Mouse (Mus musculus) urinary bladder, postnatal 25 days (tissue): ENCODE measurements around the gene Lyst.
A peak's percentile ranks its signal among the peaks of the same experiment; 100 is the strongest.
"Not testable (repeated sequence)": the region's sequence is repeated elsewhere in the genome, so short reads cannot be mapped to it uniquely, and the experiment has no call there.

Experiments used
- DNase-seq: peaks from one replicate; pipeline ENCODE4 v3.0.0; 2022; ENCODE audit warnings: low spot score

The Lyst gene

GRCm38 (mm10) chr13:13783296-13783695 lies 193.1 kb downstream of the Lyst start:
- no peak for DNase-seq

GRCm38 (mm10) chr13:13783894-13784419 lies 193.8 kb downstream of the Lyst start, which contains the start of gene Gng4:
Gene Gng4 (plus strand): TSS chr13:13784059.
- peak; percentile 10 for DNase-seq

- DNase-seq: no peak
Observed at GRCm38 (mm10) chr13:13784420-13784936, 194.3 kb downstream of the Lyst start.

GRCm38 (mm10) chr13:13784981-13785783 lies 195.0 kb downstream of the Lyst start:
- DNase-seq: peak; percentile 9

- DNase-seq: no peak
Observed at GRCm38 (mm10) chr13:13786971-13787370, 196.8 kb downstream of the Lyst start.

- no peak for DNase-seq
Observed at GRCm38 (mm10) chr13:13788070-13788469, 197.9 kb downstream of the Lyst start.

- DNase-seq: no peak
Observed at GRCm38 (mm10) chr13:13791981-13792380, 201.8 kb downstream of the Lyst start.

GRCm38 (mm10) chr13:13795166-13795832 lies 205.1 kb downstream of the Lyst start:
- no peak for DNase-seq

GRCm38 (mm10) chr13:13796082-13796481 lies 205.9 kb downstream of the Lyst start:
- DNase-seq: no peak

- not testable (repeated sequence) for DNase-seq
Observed at GRCm38 (mm10) chr13:13797816-13798215, 207.6 kb downstream of the Lyst start.

- DNase-seq: no peak
Observed at GRCm38 (mm10) chr13:13798775-13799174, 208.6 kb downstream of the Lyst start.

GRCm38 (mm10) chr13:13808337-13809132 lies 218.3 kb downstream of the Lyst start:
- no peak for DNase-seq

- no peak for DNase-seq
Observed at GRCm38 (mm10) chr13:13810885-13811284, 220.7 kb downstream of the Lyst start.

GRCm38 (mm10) chr13:13818696-13819095 lies 228.5 kb downstream of the Lyst start:
- no peak for DNase-seq

GRCm38 (mm10) chr13:13820234-13821123 lies 230.3 kb downstream of the Lyst start:
- no peak for DNase-seq

- no peak for DNase-seq
Observed at GRCm38 (mm10) chr13:13824946-13825345, 234.7 kb downstream of the Lyst start.

- no peak for DNase-seq
Observed at GRCm38 (mm10) chr13:13826533-13826932, 236.3 kb downstream of the Lyst start.

- no peak for DNase-seq
Observed at GRCm38 (mm10) chr13:13828125-13828524, 237.9 kb downstream of the Lyst start.
